Mouse (Mus musculus): Measurements from ENCODE around the gene Ssna1. TPM values are rescaled to one million over a fixed set of nuclear protein-coding genes. Genes with fewer than 3 reads are reported as not detected.
A peak's percentile ranks its signal among the peaks of the same experiment; 100 is the strongest.

Gene Ssna1
- total and polyA plus RNA-seq, 3 experiments, result 51.4 to 80.6 (median 72.9) TPM

DNA sequence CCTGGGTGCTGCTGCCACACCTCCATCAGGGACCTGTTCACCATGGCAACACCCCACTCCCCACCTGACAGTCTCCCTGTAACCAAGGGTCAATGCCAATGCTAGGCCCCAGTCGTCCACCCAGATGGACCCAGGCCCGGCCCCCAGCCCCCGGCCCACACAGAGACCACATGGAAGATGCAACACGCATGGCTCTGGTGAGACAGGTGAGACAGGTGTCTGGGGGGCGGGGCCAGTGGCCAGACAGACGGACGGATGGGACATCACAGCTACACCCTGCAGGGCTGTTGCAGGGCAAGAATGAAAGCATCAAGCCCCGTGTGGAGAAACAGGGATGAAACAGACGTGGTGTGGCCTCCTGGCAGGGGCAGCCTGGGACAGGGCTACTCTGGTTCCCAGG, 21.5 kb upstream of the Ssna1 start:
- Histone ChIP-seq H3K9me3 (replicated peaks; ENCODE audit: low read length) (no peaks in the 10 kb centered on the region), H3K9ac (ENCODE audit: insufficient read depth, low read depth) (no peak overlapping the region), H3K27ac (ENCODE audit: insufficient read depth, low read depth) (no peak overlapping the region), H3K79me2 (replicated peaks; ENCODE audit: control insufficient read depth, extremely low read depth, insufficient read depth, poor library complexity, severe bottlenecking) (no peaks in the 10 kb centered on the region), H3K36me3 (replicated peaks in 1 of 2; ENCODE audit: control insufficient read depth in 1 of 2, insufficient read depth in 1 of 2, low read length in 1 of 2) (no peaks in the 10 kb centered on the region), H3K4me1 (ENCODE audit: control insufficient read depth in 1 of 2, insufficient read depth in 2 of 2) (peaks cover 2 to 4% of the 10 kb centered on the region in 2 experiments; a peak in 3 of 4 replicates), H3K4me2 (ENCODE audit: insufficient read depth, low read depth, poor library complexity, severe bottlenecking) (no peak overlapping the region), H3K27me3 (replicated peaks) (peaks cover 80% of the 10 kb centered on the region), H3K4me3 (replicated peaks in 1 of 3; ENCODE audit: low read depth in 2 of 3, low read length in 2 of 3, poor library complexity in 1 of 3) (no peak overlapping the region)
- no peak for DNase-seq (ENCODE audit: extremely low read depth)
- dilution Hi-C loops (cut with MboI; ENCODE audit: extremely low pct_ligation_motif_present, extremely low pct_unique_long_range_greater_than_20kb, low sequenced_read_pairs) (no loop called here), in situ Hi-C loops (cut with MboI; ENCODE audit: low pct_ligation_motif_present, low pct_unique_long_range_greater_than_20kb, low sequenced_read_pairs) (no loop called here)
- TF ChIP-seq ZMIZ1 (IDR thresholded peaks at IDR 0.05; ENCODE audit: low read depth, low read length), result no peak

DNA sequence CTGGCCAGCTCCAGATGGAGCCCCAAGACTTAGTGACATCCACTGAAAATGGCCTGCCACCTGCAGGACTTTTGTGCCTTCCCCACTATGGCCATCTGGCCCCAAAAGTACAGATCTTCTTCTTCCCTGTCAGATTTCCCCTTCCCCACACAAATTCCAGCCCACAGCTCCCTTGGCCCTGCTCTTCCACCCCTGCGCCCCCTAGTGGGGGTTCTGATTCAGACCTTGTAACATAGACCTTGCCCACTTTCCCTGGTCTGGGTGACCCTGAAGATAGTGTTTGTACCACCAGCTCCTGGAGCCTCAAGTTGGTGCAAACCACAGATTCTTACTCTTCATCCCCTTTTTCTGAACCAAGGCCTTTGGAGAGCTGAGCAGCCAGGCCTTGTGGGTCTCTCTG, 20.6 kb upstream of the Ssna1 start:
- Histone ChIP-seq H3K79me2 (replicated peaks; ENCODE audit: control insufficient read depth, extremely low read depth, insufficient read depth, poor library complexity, severe bottlenecking) (no peaks in the 10 kb centered on the region), H3K27ac (ENCODE audit: insufficient read depth, low read depth) (no peak overlapping the region), H3K4me2 (ENCODE audit: insufficient read depth, low read depth, poor library complexity, severe bottlenecking) (peak overlapping the region; percentile 78), H3K4me1 (ENCODE audit: control insufficient read depth in 1 of 2, insufficient read depth in 2 of 2) (peaks cover 2 to 4% of the 10 kb centered on the region in 2 experiments; a peak in 3 of 4 replicates), H3K9ac (ENCODE audit: insufficient read depth, low read depth) (no peak overlapping the region), H3K4me3 (replicated peaks in 1 of 3; ENCODE audit: low read depth in 2 of 3, low read length in 2 of 3, poor library complexity in 1 of 3) (no peak overlapping the region), H3K27me3 (replicated peaks) (peaks cover 72% of the 10 kb centered on the region), H3K36me3 (replicated peaks in 1 of 2; ENCODE audit: control insufficient read depth in 1 of 2, insufficient read depth in 1 of 2, low read length in 1 of 2) (no peaks in the 10 kb centered on the region), H3K9me3 (replicated peaks; ENCODE audit: low read length) (no peaks in the 10 kb centered on the region)
- peak; percentile 65 for DNase-seq (ENCODE audit: extremely low read depth)
- dilution Hi-C loops (cut with MboI; ENCODE audit: extremely low pct_ligation_motif_present, extremely low pct_unique_long_range_greater_than_20kb, low sequenced_read_pairs), result no loop called here
- in situ Hi-C loops (cut with MboI; ENCODE audit: low pct_ligation_motif_present, low pct_unique_long_range_greater_than_20kb, low sequenced_read_pairs), result no loop called here
- TF ChIP-seq SIN3A (IDR thresholded peaks at IDR 0.05; ENCODE audit: low read length) (peak; percentile 45; the same call in 1 of the 2 replicates), RAD21 (IDR thresholded peaks at IDR 0.05; ENCODE audit: low read depth, low read length) (peak; percentile 34), RCOR1 (conservative IDR thresholded peaks at IDR 0.05; ENCODE audit: low read depth, low read length) (no peak), IRF4 (IDR thresholded peaks at IDR 0.05; ENCODE audit: low read depth, low read length) (no peak), SMC3 (IDR thresholded peaks at IDR 0.05; ENCODE audit: low read depth, low read length) (peak; percentile 78), UBTF (IDR thresholded peaks at IDR 0.05; ENCODE audit: low read depth, low read length) (0 out of 2 replicates have a peak, but pooled peaks have one; percentile 19), MAX (IDR thresholded peaks at IDR 0.05; ENCODE audit: low read length) (no peak), CTCF (conservative IDR thresholded peaks at IDR 0.05 in 1 of 2, IDR thresholded peaks at IDR 0.05 in 1 of 2; ENCODE audit: low read depth in 2 of 2, low read length in 2 of 2) (peak; percentile 45 to 79), JUN (IDR thresholded peaks at IDR 0.05; ENCODE audit: insufficient read depth, low read depth, low read length) (no peak)

DNA sequence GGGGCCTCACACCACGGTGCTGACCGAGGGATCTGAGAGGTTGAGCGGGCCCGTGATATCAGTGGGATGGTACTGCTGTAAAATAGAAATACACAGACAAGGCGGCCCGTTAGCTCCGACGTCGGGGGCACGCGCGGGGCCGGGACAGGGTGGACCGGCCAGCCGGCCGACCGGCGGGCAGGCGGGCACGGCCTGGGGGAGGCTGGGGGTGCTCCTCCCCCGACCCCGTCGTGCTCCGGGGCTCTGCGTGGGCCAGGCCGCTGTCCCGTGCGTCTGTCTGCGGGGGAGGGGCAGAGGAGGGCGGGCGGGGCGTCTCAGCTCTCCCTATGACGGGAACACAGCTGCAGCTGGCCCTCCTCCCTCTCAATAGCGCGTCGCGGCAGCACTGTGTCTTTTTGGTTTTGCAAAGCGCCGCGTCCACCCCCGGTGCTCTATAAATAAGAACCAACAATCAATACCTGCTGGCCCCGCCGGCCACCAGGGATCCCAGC, 19.9 kb upstream of the Ssna1 start:
- dilution Hi-C loops (cut with MboI; ENCODE audit: extremely low pct_ligation_motif_present, extremely low pct_unique_long_range_greater_than_20kb, low sequenced_read_pairs), result no loop called here
- Histone ChIP-seq H3K4me2 (ENCODE audit: insufficient read depth, low read depth, poor library complexity, severe bottlenecking) (peak overlapping the region; percentile 78), H3K9ac (ENCODE audit: insufficient read depth, low read depth) (no peak overlapping the region), H3K9me3 (replicated peaks; ENCODE audit: low read length) (no peaks in the 10 kb centered on the region), H3K4me1 (ENCODE audit: control insufficient read depth in 1 of 2, insufficient read depth in 2 of 2) (peaks cover 2 to 4% of the 10 kb centered on the region in 2 experiments; a peak in 3 of 4 replicates), H3K79me2 (replicated peaks; ENCODE audit: control insufficient read depth, extremely low read depth, insufficient read depth, poor library complexity, severe bottlenecking) (no peaks in the 10 kb centered on the region), H3K27me3 (replicated peaks) (peaks cover 64% of the 10 kb centered on the region), H3K27ac (ENCODE audit: insufficient read depth, low read depth) (no peak overlapping the region), H3K4me3 (replicated peaks in 1 of 3; ENCODE audit: low read depth in 2 of 3, low read length in 2 of 3, poor library complexity in 1 of 3) (no peak overlapping the region), H3K36me3 (replicated peaks in 1 of 2; ENCODE audit: control insufficient read depth in 1 of 2, insufficient read depth in 1 of 2, low read length in 1 of 2) (peaks cover 0 to 2% of the 10 kb centered on the region in 2 experiments)
- DNase-seq (ENCODE audit: extremely low read depth), result peak; percentile 13
- TF ChIP-seq CHD1 (IDR thresholded peaks at IDR 0.05; ENCODE audit: low read depth, low read length) (no peak), RCOR1 (conservative IDR thresholded peaks at IDR 0.05; ENCODE audit: low read depth, low read length) (no peak), TBP (conservative IDR thresholded peaks at IDR 0.05; ENCODE audit: low read depth, low read length) (no peak), USF1 (IDR thresholded peaks at IDR 0.05; ENCODE audit: low read depth, low read length) (no peak), CHD2 (IDR thresholded peaks at IDR 0.05; ENCODE audit: low read length) (no peak), RAD21 (IDR thresholded peaks at IDR 0.05; ENCODE audit: low read depth, low read length) (no peak)
- in situ Hi-C loops (cut with MboI; ENCODE audit: low pct_ligation_motif_present, low pct_unique_long_range_greater_than_20kb, low sequenced_read_pairs), result no loop called here

Measured in CH12.LX (cell line).